Mouse (Mus musculus): Measurements from ENCODE around the gene Arl6. TPM values are rescaled to one million over a fixed set of nuclear protein-coding genes. Genes with fewer than 3 reads are reported as not detected.

Arl6 gene
- 42.8 and 51.1 TPM in 2 replicates for polyA plus RNA-seq (2016; fragmentation: Nextera tagmentation; extraction: Ambion mirVana)

DNA sequence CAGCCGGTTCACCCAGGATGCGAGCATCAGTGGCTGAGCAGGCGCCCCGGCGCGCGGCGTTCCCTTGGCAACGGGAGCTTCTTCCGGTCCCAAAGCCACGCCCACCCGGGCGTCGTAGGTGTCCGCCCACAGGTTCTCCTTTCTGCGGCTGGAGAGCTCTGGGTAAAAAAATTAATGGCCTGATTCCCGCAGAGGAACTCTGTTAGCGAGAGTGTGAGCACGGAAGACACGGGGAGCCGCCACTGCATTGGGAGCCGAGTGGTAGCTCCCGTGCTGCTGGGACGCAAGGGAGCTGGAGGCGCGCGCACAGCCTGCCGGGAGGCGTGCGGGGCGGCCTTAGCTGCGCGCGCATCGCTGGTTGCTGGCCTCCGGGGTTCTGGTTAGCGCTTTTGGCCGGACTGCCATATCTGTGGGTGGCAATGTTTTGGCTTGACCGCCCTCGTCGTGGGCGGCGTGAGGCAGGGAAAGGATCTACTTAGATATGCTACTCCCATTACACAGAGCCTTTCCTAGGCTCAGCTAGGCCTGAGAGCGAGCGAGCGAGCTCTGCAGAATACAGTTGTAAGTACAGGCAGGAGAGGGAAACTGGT is at the start of gene Arl6:
Gene Arl6 (minus strand): TSS at position 290 of the 590 bp plus-strand sequence.
- peak within 1 kb of the TSS; percentile 77 for H3K9ac ChIP-seq
- H3K27me3 ChIP-seq, result no peaks in the 10 kb centered on the region
- peak within 1 kb of the TSS; percentile 66 for H3K4me3 ChIP-seq
- no peaks in the 10 kb centered on the region for H3K36me3 ChIP-seq
- under 1% methylated on average over 46 of the region's 46 CpGs for WGBS
- peak; percentile 98 for ATAC-seq (ENCODE audit: low FRiP score)
- no peaks in the 10 kb centered on the region for H3K9me3 ChIP-seq (replicated peaks)
- H3K4me1 ChIP-seq, result peaks cover 7% of the 10 kb centered on the region
- H3K27ac ChIP-seq, result peak within 1 kb of the TSS; percentile 99
- peak within 1 kb of the TSS; percentile 65 for H3K4me2 ChIP-seq (replicated peaks)

DNA sequence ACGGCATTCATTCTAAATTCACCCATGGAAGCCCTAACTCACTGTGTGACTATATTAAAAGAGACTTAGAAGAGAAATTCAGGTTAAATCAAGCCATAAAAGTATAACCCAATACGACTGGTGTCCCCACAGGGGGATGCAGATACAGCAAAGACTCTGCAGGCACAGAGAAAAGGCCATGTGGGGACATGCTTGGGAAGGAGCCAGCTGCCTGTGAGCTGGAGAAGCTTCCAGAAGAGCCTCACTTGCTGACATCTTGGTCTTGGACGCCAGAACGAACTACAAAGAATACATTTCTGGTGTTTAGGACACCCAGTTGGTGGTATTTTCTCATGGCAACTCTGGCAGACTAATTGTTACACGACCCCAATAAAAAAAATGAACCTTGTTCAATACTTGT is 45.9 kb upstream of the Arl6 start:
- Histone ChIP-seq H3K27ac (no peak overlapping the region), H3K27me3 (no peaks in the 10 kb centered on the region), H3K4me3 (no peak overlapping the region), H3K9me3 (replicated peaks) (no peaks in the 10 kb centered on the region), H3K4me2 (replicated peaks) (no peak overlapping the region), H3K9ac (no peak overlapping the region), H3K36me3 (no peaks in the 10 kb centered on the region), H3K4me1 (no peaks in the 10 kb centered on the region)
- no peak for ATAC-seq (ENCODE audit: low FRiP score)
- WGBS, result 73% methylated on average over 5 of the region's 5 CpGs

- no peaks in the 10 kb centered on the region for H3K4me1 ChIP-seq
- ATAC-seq (ENCODE audit: low FRiP score), result peak; percentile 77
- no peaks in the 10 kb centered on the region for H3K9me3 ChIP-seq (replicated peaks)
- H3K27ac ChIP-seq, result no peak overlapping the region
- H3K4me3 ChIP-seq, result no peak overlapping the region
- no peak overlapping the region for H3K4me2 ChIP-seq (replicated peaks)
- WGBS, result 6% methylated on average over 8 of the region's 8 CpGs
- no peaks in the 10 kb centered on the region for H3K27me3 ChIP-seq
- no peak overlapping the region for H3K9ac ChIP-seq
- H3K36me3 ChIP-seq, result no peaks in the 10 kb centered on the region
Measured at GRCm38 (mm10) chr16:59683434-59683833, 44.2 kb upstream of the Arl6 start.

DNA sequence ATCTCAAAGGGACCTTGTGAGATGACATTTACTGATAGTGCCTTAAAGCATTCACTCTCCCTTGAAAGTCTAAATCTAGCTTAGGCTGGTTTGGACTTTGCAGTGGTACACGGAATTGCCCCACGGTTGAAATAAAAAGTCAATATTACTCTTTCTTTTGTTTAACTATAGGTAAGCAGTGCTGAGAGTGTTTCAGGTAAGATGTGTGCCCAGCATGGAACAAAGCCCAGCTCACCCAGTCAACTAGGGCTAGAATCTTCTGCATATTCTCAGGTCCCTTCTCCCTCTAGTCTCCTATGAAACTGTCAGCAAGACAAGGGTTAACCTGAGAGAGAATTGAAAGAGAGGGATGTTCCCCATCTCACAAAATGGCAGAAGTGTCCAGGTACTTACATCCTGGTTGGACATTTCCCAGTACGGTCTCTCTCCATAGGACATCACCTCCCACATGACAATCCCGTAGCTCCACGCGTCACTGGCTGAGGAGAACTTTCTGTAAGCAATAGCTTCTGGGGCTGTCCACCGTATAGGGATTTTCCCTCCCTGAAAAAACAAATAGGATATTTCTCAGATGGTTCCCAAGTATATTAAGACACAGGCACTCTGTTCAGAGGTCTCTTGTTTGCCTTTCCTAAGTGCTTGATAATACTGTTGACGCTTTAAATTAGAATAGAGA is 43.2 kb upstream of the Arl6 start:
- no peak for ATAC-seq (ENCODE audit: low FRiP score)
- H3K27ac ChIP-seq, result no peak overlapping the region

GRCm38 (mm10) chr16:59666938-59667337 is 27.7 kb upstream of the Arl6 start:
- Histone ChIP-seq H3K4me1 (no peaks in the 10 kb centered on the region), H3K4me3 (no peak overlapping the region), H3K36me3 (no peaks in the 10 kb centered on the region), H3K27me3 (no peaks in the 10 kb centered on the region), H3K4me2 (replicated peaks) (no peak overlapping the region), H3K9ac (no peak overlapping the region), H3K27ac (no peak overlapping the region), H3K9me3 (replicated peaks) (no peaks in the 10 kb centered on the region)
- ATAC-seq (ENCODE audit: low FRiP score), result no peak
- 79% methylated on average over 2 of the region's 2 CpGs for WGBS

More for the DNA sequence above, 43.2 kb upstream of the Arl6 start:
- no peaks in the 10 kb centered on the region for H3K4me1 ChIP-seq
- WGBS, result 86% methylated on average over 8 of the region's 8 CpGs
- H3K27me3 ChIP-seq, result no peaks in the 10 kb centered on the region
- no peak overlapping the region for H3K4me2 ChIP-seq (replicated peaks)
- H3K9ac ChIP-seq, result no peak overlapping the region
- H3K4me3 ChIP-seq, result no peak overlapping the region
- H3K36me3 ChIP-seq, result no peaks in the 10 kb centered on the region
- H3K9me3 ChIP-seq (replicated peaks), result no peaks in the 10 kb centered on the region

GRCm38 (mm10) chr16:59643766-59644165 is 4.6 kb upstream of the Arl6 start:
- no peaks in the 10 kb centered on the region for H3K4me1 ChIP-seq
- WGBS, result 52% methylated on average over 2 of the region's 2 CpGs
- no peak for ATAC-seq (ENCODE audit: low FRiP score)
- H3K9me3 ChIP-seq (replicated peaks), result no peaks in the 10 kb centered on the region
- H3K27me3 ChIP-seq, result no peaks in the 10 kb centered on the region
- H3K27ac ChIP-seq, result no peak overlapping the region
- H3K36me3 ChIP-seq, result no peaks in the 10 kb centered on the region
- H3K4me3 ChIP-seq, result no peak overlapping the region
- no peak overlapping the region for H3K9ac ChIP-seq
- no peak overlapping the region for H3K4me2 ChIP-seq (replicated peaks)

DNA sequence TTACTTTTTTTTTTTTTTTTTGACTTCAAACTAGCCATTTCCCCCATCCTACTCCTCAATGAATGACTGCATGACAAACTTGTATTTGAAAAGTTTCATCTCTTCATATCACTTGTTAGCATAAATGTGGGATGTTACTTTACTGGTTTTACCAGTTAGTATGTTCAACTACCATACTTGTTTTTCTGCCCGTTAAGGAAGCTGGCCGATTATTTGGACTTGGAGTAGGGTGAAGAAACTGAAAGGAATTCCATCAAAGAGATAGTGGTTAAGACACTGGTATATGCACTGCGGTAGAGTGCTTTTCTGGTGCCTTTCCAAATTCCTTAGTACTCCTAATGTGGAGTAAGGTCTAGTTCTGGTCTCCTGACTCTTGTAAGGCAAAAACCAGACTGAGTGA is 794 bp upstream of the Arl6 start:
- no peak for ATAC-seq (ENCODE audit: low FRiP score)
- Histone ChIP-seq H3K36me3 (no peaks in the 10 kb centered on the region), H3K27ac (no peak overlapping the region), H3K4me2 (replicated peaks) (peak overlapping the region; percentile 65; the same call in 1 of the 2 replicates), H3K9ac (no peak overlapping the region), H3K9me3 (replicated peaks) (no peaks in the 10 kb centered on the region), H3K27me3 (no peaks in the 10 kb centered on the region), H3K4me3 (no peak overlapping the region), H3K4me1 (peaks cover 7% of the 10 kb centered on the region)
- WGBS, result 91% methylated on average over 3 of the region's 3 CpGs

GRCm38 (mm10) chr16:59634598-59634997 is 4.6 kb downstream of the Arl6 start:
- ATAC-seq (ENCODE audit: low FRiP score), result no peak
- Histone ChIP-seq H3K4me1 (peaks cover 7% of the 10 kb centered on the region), H3K4me3 (no peak overlapping the region), H3K4me2 (replicated peaks) (no peak overlapping the region), H3K9me3 (replicated peaks) (no peaks in the 10 kb centered on the region), H3K36me3 (peaks cover 16% of the 10 kb centered on the region), H3K27me3 (no peaks in the 10 kb centered on the region), H3K27ac (no peak overlapping the region), H3K9ac (no peak overlapping the region)
- WGBS, result 93% methylated on average over 2 of the region's 2 CpGs

- no peaks in the 10 kb centered on the region for H3K27me3 ChIP-seq
- ATAC-seq (ENCODE audit: low FRiP score), result no peak
- no peak overlapping the region for H3K4me2 ChIP-seq (replicated peaks)
- no peaks in the 10 kb centered on the region for H3K4me1 ChIP-seq
- no peak overlapping the region for H3K27ac ChIP-seq
- 97% methylated on average over 2 of the region's 2 CpGs for WGBS
- no peak overlapping the region for H3K4me3 ChIP-seq
- H3K36me3 ChIP-seq, result no peaks in the 10 kb centered on the region
- H3K9ac ChIP-seq, result no peak overlapping the region
- H3K9me3 ChIP-seq (replicated peaks), result no peaks in the 10 kb centered on the region
Measured at GRCm38 (mm10) chr16:59621554-59621953, 17.6 kb downstream of the Arl6 start.

GRCm38 (mm10) chr16:59617167-59617566 is 22.0 kb downstream of the Arl6 start:
- 43% methylated on average over 3 of the region's 3 CpGs for WGBS
- no peaks in the 10 kb centered on the region for H3K4me1 ChIP-seq
- no peaks in the 10 kb centered on the region for H3K27me3 ChIP-seq
- no peak overlapping the region for H3K27ac ChIP-seq
- no peak overlapping the region for H3K9ac ChIP-seq
- no peaks in the 10 kb centered on the region for H3K9me3 ChIP-seq (replicated peaks)
- no peak overlapping the region for H3K4me3 ChIP-seq
- H3K4me2 ChIP-seq (replicated peaks), result no peak overlapping the region
- H3K36me3 ChIP-seq, result no peaks in the 10 kb centered on the region
- ATAC-seq (ENCODE audit: low FRiP score), result no peak; the same call in 1 of the 2 replicates

- no peak overlapping the region for H3K4me3 ChIP-seq
- no peak overlapping the region for H3K9ac ChIP-seq
- ATAC-seq (ENCODE audit: low FRiP score), result no peak
- H3K9me3 ChIP-seq (replicated peaks), result no peaks in the 10 kb centered on the region
- no peaks in the 10 kb centered on the region for H3K4me1 ChIP-seq
- no peaks in the 10 kb centered on the region for H3K36me3 ChIP-seq
- no peaks in the 10 kb centered on the region for H3K27me3 ChIP-seq
- 73% methylated on average over 3 of the region's 3 CpGs for WGBS
- no peak overlapping the region for H3K4me2 ChIP-seq (replicated peaks)
- H3K27ac ChIP-seq, result no peak overlapping the region
Measured at GRCm38 (mm10) chr16:59615675-59616074, 23.5 kb downstream of the Arl6 start.

DNA sequence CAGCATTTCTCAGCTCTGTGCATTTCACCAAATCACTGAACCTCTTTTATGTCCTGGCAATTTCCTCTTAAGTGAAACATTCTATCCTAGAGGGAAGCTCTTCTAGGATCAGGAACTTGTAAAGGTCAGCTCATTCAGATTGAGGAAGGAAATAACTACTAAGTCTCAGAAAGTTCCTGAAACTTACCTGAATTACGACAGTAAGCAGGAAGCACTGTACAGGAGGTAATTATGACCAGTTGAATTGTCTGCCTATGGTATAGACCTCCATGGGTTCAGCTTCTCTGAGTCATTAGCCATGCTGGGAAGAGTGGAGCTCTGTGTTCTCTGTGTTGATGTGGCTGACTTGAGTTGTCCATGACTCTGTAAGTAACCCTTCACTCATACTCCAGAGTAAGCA is 28.4 kb downstream of the Arl6 start:
- Histone ChIP-seq H3K4me1 (no peaks in the 10 kb centered on the region), H3K9me3 (replicated peaks) (no peaks in the 10 kb centered on the region), H3K4me2 (replicated peaks) (no peak overlapping the region), H3K9ac (no peak overlapping the region), H3K27me3 (no peaks in the 10 kb centered on the region), H3K27ac (no peak overlapping the region), H3K36me3 (no peaks in the 10 kb centered on the region), H3K4me3 (no peak overlapping the region)
- ATAC-seq (ENCODE audit: low FRiP score), result no peak
- WGBS, result 97% methylated on average over 1 of the region's 1 CpGs
